Mouse (Mus musculus): ENCODE results near the gene Gm6351. TPM values are rescaled to one million over a fixed set of nuclear protein-coding genes. Genes with fewer than 3 reads are reported as not detected.
"Not testable (repeated sequence)": the region's sequence is repeated elsewhere in the genome, so short reads cannot be mapped to it uniquely, and the experiment has no call there.

Gene Gm6351
- not detected in 2 replicates for polyA plus RNA-seq (2014; fragmentation: Nextera tagmentation; extraction: Ambion mirVana)

GRCm38 (mm10) chr5:94076085-94076484, at the start of gene Gm6351:
Gene Gm6351 (plus strand): TSS chr5:94076385.
- not testable (repeated sequence) for H3K9me3 ChIP-seq (ENCODE audit: control insufficient read depth, low read length); ATAC-seq (replicated peaks; ENCODE audit: low FRiP score)

GRCm38 (mm10) chr5:94070445-94070844, 5.7 kb upstream of the Gm6351 start, which contains the start of gene BC061212:
Gene BC061212 (minus strand): TSS chr5:94070545.
- WGBS = no CpG with 5 or more reads among the region's 1 CpGs
- not testable (repeated sequence) for H3K27ac ChIP-seq (ENCODE audit: low read depth, low read length); DNase-seq (ENCODE audit: low spot score); H3K4me1 ChIP-seq (replicated peaks; ENCODE audit: control insufficient read depth, insufficient read depth, low read length); H3K36me3 ChIP-seq (ENCODE audit: control insufficient read depth, insufficient read depth, low read length); H3K4me3 ChIP-seq (ENCODE audit: low read depth, low read length); H3K9me3 ChIP-seq (ENCODE audit: control insufficient read depth, low read length); H3K9ac ChIP-seq (ENCODE audit: low read length); ATAC-seq (replicated peaks; ENCODE audit: low FRiP score); H3K27me3 ChIP-seq (ENCODE audit: control insufficient read depth, insufficient read depth, low read length); H3K4me2 ChIP-seq (ENCODE audit: low read depth, low read length, severe bottlenecking)

More at GRCm38 (mm10) chr5:94076085-94076484, at the start of gene Gm6351:
- not testable (repeated sequence) for H3K27ac ChIP-seq (ENCODE audit: low read depth, low read length); DNase-seq (ENCODE audit: low spot score); H3K4me1 ChIP-seq (replicated peaks; ENCODE audit: control insufficient read depth, insufficient read depth, low read length); H3K27me3 ChIP-seq (ENCODE audit: control insufficient read depth, insufficient read depth, low read length); H3K9ac ChIP-seq (ENCODE audit: low read length); H3K4me3 ChIP-seq (ENCODE audit: low read depth, low read length); H3K36me3 ChIP-seq (ENCODE audit: control insufficient read depth, insufficient read depth, low read length); H3K4me2 ChIP-seq (ENCODE audit: low read depth, low read length, severe bottlenecking)
- WGBS = no CpG with 5 or more reads among the region's 3 CpGs

Other genes with a start within 250 kb of the Gm6351 start
- not detected in 2 replicates for gene Gm7792, start 232.6 kb upstream of the Gm6351 start, polyA plus RNA-seq (2014; fragmentation: Nextera tagmentation; extraction: Ambion mirVana)
- not detected in 2 replicates for gene Gm16429, start 147.3 kb upstream of the Gm6351 start, polyA plus RNA-seq (2014; fragmentation: Nextera tagmentation; extraction: Ambion mirVana)
- gene BC061212, start 5.8 kb upstream of the Gm6351 start, polyA plus RNA-seq (2014; fragmentation: Nextera tagmentation; extraction: Ambion mirVana) = not detected in 2 replicates
- gene Gm3106, start 141.6 kb downstream of the Gm6351 start, polyA plus RNA-seq (2014; fragmentation: Nextera tagmentation; extraction: Ambion mirVana) = not detected in 2 replicates
- gene A430089I19Rik, start 230.4 kb downstream of the Gm6351 start, polyA plus RNA-seq (2014; fragmentation: Nextera tagmentation; extraction: Ambion mirVana) = not detected in 2 replicates
- gene Gm6502, start 238.1 kb downstream of the Gm6351 start, polyA plus RNA-seq (2014; fragmentation: Nextera tagmentation; extraction: Ambion mirVana) = not detected in 2 replicates

Measured in forebrain, embryonic 11.5 days (tissue).